Mouse (Mus musculus) megakaryocyte, embryonic 14.5 days (primary cell): Measurements from ENCODE around the gene Rtn4rl1.

ENCODE experiments used
- FLI1 ChIP-seq: IDR thresholded peaks from 2 replicates; pipeline ENCODE4 v1.6.1; 2012; ENCODE audit warnings: low read length, inconsistent platforms, mixed read lengths
- GATA1 ChIP-seq: IDR thresholded peaks from 3 replicates; pipeline ENCODE4 v1.6.1; 2012; ENCODE audit warnings: mixed read lengths, low read length, inconsistent platforms, borderline replicate concordance

DNA sequence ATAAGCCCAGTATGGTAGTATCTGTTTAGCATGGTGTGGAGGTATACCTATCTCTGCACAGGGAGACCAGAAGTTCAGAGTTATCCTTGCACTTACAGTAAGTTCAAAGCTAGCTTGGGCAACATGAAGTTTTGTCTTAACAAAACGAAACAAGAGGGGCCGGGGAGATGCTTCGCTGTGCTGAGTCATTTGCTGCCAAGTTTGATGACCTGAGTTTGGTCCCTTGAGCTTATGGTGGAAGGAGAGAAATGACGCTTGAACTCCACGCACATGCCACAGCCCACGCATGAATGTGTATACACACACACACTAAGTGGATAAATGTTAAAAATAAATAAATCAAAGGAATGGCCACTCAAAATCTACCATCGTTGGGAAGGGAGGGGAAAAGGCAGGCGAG lies 94.9 kb downstream of the Rtn4rl1 start:
- TF ChIP-seq GATA1 (no peak), FLI1 (no peak)
